Mouse (Mus musculus) hindbrain, embryonic 15.5 days (tissue): ENCODE measurements around the gene Olfr1501. TPM values are rescaled to one million over a fixed set of nuclear protein-coding genes. Genes with fewer than 3 reads are reported as not detected.

Experiments
- polyA plus RNA-seq: library from polyadenylated mRNA; unstranded; fragments of >200 nt; fragmentation: Nextera tagmentation; extraction: Ambion mirVana; gene quantifications from 2 replicates; pipeline ENCODE4 v1.2.1, GENCODE M21; 2015

The Olfr1501 gene
- polyA plus RNA-seq, 1 experiment from 2014 or later = not detected

Other genes starting within 250 kb of the Olfr1501 start
- gene Olfr1487, start 233.3 kb downstream of the Olfr1501 start, polyA plus RNA-seq = not detected in 2 replicates
- gene Olfr1489, start 219.1 kb downstream of the Olfr1501 start, polyA plus RNA-seq = not detected in 2 replicates
- not detected in 2 replicates for gene Olfr1490, start 199.6 kb downstream of the Olfr1501 start, polyA plus RNA-seq
- not detected in 2 replicates for gene Olfr1491, start 153.4 kb downstream of the Olfr1501 start, polyA plus RNA-seq
- not detected in 2 replicates for gene Olfr1493-ps1, start 127.4 kb downstream of the Olfr1501 start, polyA plus RNA-seq
- gene Olfr1494, start 111.0 kb downstream of the Olfr1501 start, polyA plus RNA-seq = not detected in 2 replicates
- not detected in 2 replicates for gene Olfr1495, start 86.1 kb downstream of the Olfr1501 start, polyA plus RNA-seq
- not detected in 2 replicates for gene Olfr1496, start 72.8 kb downstream of the Olfr1501 start, polyA plus RNA-seq
- not detected in 2 replicates for gene Olfr1497, start 52.5 kb downstream of the Olfr1501 start, polyA plus RNA-seq
- not detected in 2 replicates for gene Olfr1499, start 31.2 kb downstream of the Olfr1501 start, polyA plus RNA-seq
- gene Olfr1500, start 20.2 kb downstream of the Olfr1501 start, polyA plus RNA-seq = not detected in 2 replicates
- not detected in 2 replicates for gene Olfr1502, start 11.1 kb upstream of the Olfr1501 start, polyA plus RNA-seq
- gene Olfr1504, start 47.2 kb upstream of the Olfr1501 start, polyA plus RNA-seq = not detected in 2 replicates
- not detected in 2 replicates for gene Olfr1505, start 62.8 kb upstream of the Olfr1501 start, polyA plus RNA-seq